Mouse (Mus musculus): ENCODE measurements at regions not wholly inside any gene's neighbourhood (a gene's known extent, or its start where the extent isn't known, plus 50 kb on each side); places are given as distances from the start of the nearest gene placed in this dataset.

GRCm38 (mm10) chr8:92522519-92522918 is 151.6 kb upstream of the Irx6 start:
- DNase-seq: no peak

- no peak for DNase-seq
These were observed 144.3 kb upstream of the Irx6 start for GRCm38 (mm10) chr8:92529756-92530155.

DNA sequence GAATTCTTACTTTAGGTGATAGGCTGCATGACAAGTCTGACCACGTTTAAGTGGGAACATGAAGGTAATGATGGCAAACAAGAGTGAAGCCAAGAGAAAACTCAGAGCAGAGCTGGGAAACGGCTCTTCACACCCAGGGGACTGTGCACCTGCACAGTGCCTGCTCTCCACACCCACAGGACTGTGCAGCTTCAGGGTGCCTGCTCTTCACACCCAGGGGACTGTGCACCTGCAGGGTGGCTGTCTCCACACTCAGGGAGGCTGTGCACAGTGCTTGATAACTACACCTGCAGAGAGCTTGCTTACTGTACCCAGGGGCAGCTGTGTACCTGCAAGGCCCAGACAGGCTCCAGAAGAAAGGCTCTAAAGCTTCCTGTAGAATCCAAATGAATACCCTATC is 133.5 kb upstream of the Irx6 start:
- DNase-seq: no peak

DNA sequence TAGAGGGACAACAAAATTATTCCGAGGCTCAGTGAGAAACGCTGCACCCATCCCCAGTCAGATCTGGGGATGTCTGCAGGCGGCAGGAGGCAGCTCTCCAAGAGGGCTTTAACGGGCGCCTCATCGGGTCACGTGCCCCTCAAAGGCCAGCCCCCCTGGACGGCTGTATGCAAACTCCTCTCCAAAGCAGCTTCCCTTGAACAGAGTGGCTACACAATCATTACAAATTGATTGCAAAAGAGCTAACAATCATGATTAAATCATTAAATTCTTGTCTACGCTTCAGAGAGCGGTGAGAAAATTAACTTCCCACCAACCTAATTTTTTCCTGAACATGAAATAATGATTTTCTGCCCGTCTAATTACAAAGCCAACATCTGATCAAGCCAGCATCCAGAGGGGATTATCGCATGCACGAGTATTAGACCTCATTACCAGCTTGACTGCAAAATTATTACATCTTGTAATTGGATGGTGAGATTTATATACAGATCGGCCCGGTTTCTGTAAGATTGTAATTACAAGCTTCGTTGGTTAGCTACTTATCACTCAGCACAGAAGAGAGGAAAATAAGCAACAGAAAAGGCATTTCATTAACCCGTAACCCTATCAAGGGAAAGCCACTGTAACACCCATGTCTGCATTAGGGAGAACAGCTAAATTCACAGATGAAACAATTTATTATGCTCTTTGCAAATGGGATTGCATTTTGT is 128.6 kb upstream of the Irx6 start:
- no peak for DNase-seq

GRCm38 (mm10) chr8:92555140-92555539 is 118.9 kb upstream of the Irx6 start:
- no peak for DNase-seq

- DNase-seq: no peak
These were observed 118.5 kb upstream of the Irx6 start for GRCm38 (mm10) chr8:92555631-92556030.

GRCm38 (mm10) chr8:92562471-92562870 is 111.6 kb upstream of the Irx6 start:
- DNase-seq: no peak

- no peak for DNase-seq
These were observed 111.1 kb upstream of the Irx6 start for GRCm38 (mm10) chr8:92562962-92563361.

DNA sequence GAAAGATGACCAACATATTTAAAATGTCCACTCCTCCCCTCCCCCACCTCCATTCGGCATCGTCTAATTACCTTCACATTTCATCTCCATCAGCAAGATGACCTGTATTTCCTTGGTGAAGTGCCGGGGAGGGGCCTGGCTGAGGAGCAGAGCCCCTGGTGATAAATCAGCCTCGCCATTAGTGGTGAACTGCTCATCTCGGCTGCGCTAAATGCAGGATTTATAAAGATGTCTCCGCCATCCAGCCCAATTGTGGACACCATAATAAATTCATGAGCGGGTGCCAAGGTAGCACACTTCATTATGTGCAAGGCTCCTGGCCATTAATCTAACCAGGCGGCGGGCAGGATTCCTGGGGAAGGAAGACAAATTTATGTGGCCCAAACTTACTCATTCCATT is 104.4 kb upstream of the Irx6 start:
- DNase-seq: no peak

DNA sequence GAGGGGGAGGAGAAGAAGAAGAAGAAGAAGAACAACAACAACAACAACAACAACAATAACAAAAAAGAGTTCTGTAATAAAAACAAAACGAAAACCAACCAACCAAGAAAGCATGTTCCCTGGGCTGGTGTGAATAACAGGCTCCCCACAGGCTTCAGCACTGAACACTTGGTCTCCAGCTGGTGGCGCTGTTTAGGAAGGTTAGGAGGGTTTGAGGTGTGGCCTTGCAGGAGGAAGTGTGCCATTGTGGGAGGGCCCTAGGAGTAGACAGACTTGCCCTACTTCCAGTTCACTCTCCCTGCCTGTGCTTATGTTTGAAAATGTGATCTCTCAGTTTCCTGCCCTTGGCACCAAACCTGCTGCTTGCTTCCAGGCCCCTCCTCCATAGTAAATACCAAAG is 94.6 kb upstream of the Irx6 start:
- DNase-seq: no peak

GRCm38 (mm10) chr8:92581051-92581450 is 93.0 kb upstream of the Irx6 start:
- DNase-seq: no peak

DNA sequence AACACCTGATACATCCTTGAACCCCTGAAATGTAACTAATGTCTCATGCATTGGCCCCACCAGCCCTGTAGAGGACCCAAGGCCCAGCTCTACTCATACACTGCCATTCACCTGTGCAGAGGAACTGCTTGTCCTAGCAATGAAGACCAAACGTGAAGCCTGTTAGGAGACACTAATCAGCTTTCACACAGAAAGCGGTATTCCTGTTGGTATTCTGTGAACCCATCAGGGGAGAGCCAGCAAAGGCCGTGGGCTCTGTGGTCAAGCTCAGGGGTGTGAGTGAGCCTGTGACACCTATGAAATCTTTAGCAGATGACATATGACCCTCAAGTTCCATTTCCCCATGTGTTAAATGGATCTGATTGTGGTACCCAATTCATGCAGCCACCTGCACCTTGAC is 73.3 kb upstream of the Irx6 start:
- no peak for DNase-seq

GRCm38 (mm10) chr8:92602973-92603372 is 71.1 kb upstream of the Irx6 start:
- no peak for DNase-seq

DNA sequence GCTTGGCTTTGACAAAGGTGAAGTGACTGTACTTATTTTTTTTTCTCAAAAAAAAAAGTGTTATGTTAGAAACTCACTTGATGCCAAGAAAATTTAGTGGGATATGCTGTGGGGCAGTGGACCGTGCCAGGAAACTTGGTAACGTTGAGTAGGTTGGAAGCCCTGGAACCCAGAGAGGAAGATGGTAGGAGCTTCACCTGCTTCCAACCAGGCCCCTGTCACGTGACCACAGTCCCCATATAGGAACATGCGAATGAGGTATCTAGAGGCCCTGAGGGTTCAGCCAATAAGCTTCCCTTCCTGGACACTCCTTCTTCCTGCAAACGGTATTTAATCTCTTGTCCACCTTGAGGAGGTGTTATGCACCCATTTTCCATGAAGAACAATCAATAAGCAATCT is 68.5 kb upstream of the Irx6 start:
- no peak for DNase-seq

DNA sequence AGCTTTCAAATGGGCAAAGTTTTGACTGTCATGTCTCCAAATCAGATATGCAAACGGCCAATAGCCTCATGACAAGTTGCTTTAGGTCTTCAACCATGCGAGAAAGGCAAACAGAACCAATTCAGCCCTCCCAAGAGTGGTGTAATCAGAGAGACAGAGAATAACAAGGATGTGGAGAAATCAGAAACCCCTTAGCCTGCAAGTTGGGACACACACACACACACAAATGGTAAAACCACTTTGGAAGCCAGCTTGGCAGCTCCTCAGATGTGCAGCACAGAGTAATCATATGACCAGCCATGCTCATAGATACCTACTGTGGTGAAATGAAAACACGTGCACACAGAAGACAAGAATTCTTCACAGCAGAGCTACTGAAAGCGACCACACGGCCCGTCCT is 66.5 kb upstream of the Irx6 start:
- DNase-seq: no peak

DNA sequence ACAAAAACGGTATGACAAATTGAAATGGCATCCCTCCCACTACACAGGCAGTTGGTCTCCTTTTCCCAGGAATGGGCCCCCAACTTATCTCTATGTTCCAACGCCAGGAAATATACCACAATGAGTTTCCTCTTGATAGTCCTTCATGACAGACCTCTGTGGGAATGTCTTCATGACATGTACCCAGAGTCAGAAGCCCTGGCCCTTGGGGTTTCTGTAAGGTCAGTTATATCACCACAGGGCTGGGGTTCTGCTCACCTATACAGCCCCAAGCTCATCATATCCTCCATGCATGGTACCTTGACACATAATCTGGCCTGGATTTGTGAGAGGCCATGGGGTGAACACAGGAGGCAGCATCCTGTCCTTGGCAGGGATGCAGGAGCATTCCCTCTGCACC is 64.2 kb upstream of the Irx6 start:
- no peak for DNase-seq

DNA sequence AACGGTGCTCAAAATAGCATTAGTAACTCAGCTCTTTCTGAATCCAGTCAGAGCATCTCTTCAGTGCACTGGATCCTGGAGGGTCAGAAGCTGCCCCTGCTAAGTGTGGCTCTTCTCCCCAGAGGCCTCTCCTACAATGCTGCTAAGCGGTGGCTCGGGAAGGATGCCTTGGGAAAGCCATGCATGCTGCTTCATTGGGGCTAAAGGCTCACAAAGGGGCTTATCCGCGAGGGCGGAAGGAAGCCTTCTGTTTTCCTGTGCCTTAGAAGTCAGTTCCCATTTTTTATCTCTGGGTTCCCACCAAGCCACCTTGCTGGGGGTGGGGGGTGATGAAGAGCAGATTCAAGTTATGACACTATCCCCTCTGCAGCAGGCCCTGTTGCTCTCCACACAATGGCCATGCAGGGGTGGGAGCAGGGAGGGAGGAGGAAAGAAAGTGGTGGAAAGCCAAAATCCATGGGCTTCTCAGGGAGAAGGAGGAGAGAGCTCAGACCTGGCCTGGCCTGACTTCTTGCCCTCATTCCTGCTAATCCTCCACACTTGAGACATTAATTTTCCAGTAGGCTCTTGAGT is 63.5 kb upstream of the Irx6 start:
- DNase-seq: no peak

DNA sequence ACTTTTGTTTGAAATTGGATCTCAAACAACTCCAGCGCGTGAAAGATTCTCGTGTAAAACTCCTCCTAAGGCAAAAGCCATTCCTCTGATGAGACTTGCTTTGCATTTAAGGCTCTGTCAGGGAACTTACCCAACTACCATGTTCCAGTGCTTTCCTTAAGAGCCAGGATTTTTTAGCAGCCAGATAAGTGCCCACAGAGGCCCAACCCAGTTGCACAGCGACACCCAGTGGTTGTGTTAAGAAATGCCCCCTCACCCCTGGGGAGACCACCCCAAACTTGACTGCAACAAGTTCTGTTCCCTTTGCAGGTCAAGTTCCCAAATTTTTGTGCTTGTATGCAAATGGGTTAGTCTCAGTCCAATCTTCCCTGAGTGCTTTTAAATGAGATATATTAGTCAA is 60.6 kb upstream of the Irx6 start:
- no peak for DNase-seq

- no peak for DNase-seq
These were observed 57.6 kb upstream of the Irx6 start for GRCm38 (mm10) chr8:92616341-92617115.

DNA sequence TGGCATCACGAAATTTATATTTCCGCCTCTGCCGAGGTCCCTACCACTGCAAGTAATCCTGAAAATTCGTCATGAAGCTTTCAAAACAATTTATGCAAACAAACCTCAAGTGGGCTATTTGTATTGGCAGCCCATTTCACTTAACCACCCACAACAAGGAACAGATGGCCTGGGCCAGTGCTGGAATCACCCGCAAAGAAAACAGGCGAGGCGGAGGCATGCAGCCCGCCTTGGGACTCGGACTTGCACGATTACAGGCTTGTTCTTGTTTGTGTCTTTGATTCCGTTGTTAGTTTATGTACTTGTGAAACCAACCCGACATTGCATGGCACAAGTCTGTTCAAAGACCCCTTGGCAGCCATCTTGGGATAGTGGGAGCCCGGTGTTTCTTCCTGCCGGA is 55.8 kb upstream of the Irx6 start:
- no peak for DNase-seq
